7 mouse cellular contexts compared by ENCODE assay signal in genomic region chr4:151995371-151996172, GRCm38 (mm10). TPM values are rescaled to one million over a fixed set of nuclear protein-coding genes. Genes with fewer than 3 reads are reported as not detected.
DNase-seq lines count a peak whose midpoint lies in the region; ATAC-seq and TF ChIP-seq lines count a peak whose summit lies in the region.

No protein-coding gene starts in this region.

- TF ChIP-seq CTCF in lung, adult 2 months (IDR thresholded peaks at IDR 0.05; ENCODE audit: insufficient read depth, low read length), result no peak
- no peak for TF ChIP-seq CTCF in olfactory bulb, adult 2 months (IDR thresholded peaks at IDR 0.05; ENCODE audit: insufficient read depth, low read depth, low read length)

- H3K9ac ChIP-seq in heart, embryonic 14.5 days (ENCODE audit: low read length), result peak overlapping the region; percentile 97
- peak overlapping the region; percentile 96 for H3K9ac ChIP-seq in limb, embryonic 13.5 days

- WGBS in lung, adult 2 months, result under 1% methylated on average over 78 of the region's 111 CpGs
- WGBS in embryonic facial prominence, embryonic 10.5 days, result 1% methylated on average over 99 of the region's 111 CpGs
- WGBS in heart, embryonic 14.5 days, result under 1% methylated on average over 80 of the region's 111 CpGs
- WGBS in limb, embryonic 13.5 days, result under 1% methylated on average over 78 of the region's 111 CpGs
- 1% methylated on average over 96 of the region's 111 CpGs for WGBS in olfactory bulb, adult 2 months

- peak; percentile 25; the same call in 1 of the 2 replicates for TF ChIP-seq POLR2A in lung, adult 2 months (IDR thresholded peaks at IDR 0.05; ENCODE audit: borderline replicate concordance, extremely low read depth, low read depth, low read length)
- no peak for TF ChIP-seq POLR2A in olfactory bulb, adult 2 months (IDR thresholded peaks at IDR 0.05; ENCODE audit: insufficient read depth, low read depth, low read length)

- no peak for DNase-seq in lung, adult 2 months
- DNase-seq in lung, postnatal 14 days, result no peak
- no peak for DNase-seq in embryonic facial prominence, embryonic 10.5 days (ENCODE audit: low spot score)
- no peak for DNase-seq in adipocyte (ENCODE audit: low spot score)

- 0 out of 2 replicates have a peak, but pooled peaks cover 5% of the 10 kb centered on the region for H3K27me3 ChIP-seq in embryonic facial prominence, embryonic 10.5 days (replicated peaks; ENCODE audit: low read depth, poor library complexity, severe bottlenecking)
- H3K27me3 ChIP-seq in heart, embryonic 14.5 days (ENCODE audit: control insufficient read depth, insufficient read depth, low read length), result no peaks in the 10 kb centered on the region
- H3K27me3 ChIP-seq in limb, embryonic 13.5 days, result no peaks in the 10 kb centered on the region

- H3K4me3 ChIP-seq in lung, adult 2 months (replicated peaks; ENCODE audit: extremely low read depth, low read depth, low read length), result peak overlapping the region; percentile 100
- peak overlapping the region; percentile 100 for H3K4me3 ChIP-seq in embryonic facial prominence, embryonic 10.5 days
- peak overlapping the region; percentile 81 to 100 for H3K4me3 ChIP-seq in heart, embryonic 14.5 days (ENCODE audit: control insufficient read depth in 1 of 2, insufficient read depth in 1 of 2, low read depth in 1 of 2, low read length in 2 of 2)
- H3K4me3 ChIP-seq in limb, embryonic 13.5 days, result peak overlapping the region; percentile 99
- H3K4me3 ChIP-seq in olfactory bulb, adult 2 months (ENCODE audit: insufficient read depth, low read depth, low read length), result peak overlapping the region; percentile 76

- peak overlapping the region; percentile 87 for H3K4me2 ChIP-seq in heart, embryonic 14.5 days (ENCODE audit: low read length)
- H3K4me2 ChIP-seq in limb, embryonic 13.5 days (replicated peaks), result peak overlapping the region; percentile 87

- peaks cover 29% of the 10 kb centered on the region for H3K36me3 ChIP-seq in embryonic facial prominence, embryonic 10.5 days (replicated peaks)
- H3K36me3 ChIP-seq in heart, embryonic 14.5 days (ENCODE audit: control insufficient read depth, insufficient read depth, low read length), result peaks cover 27% of the 10 kb centered on the region
- peaks cover 27% of the 10 kb centered on the region for H3K36me3 ChIP-seq in limb, embryonic 13.5 days

- peaks cover 15% of the 10 kb centered on the region for H3K4me1 ChIP-seq in lung, adult 2 months (ENCODE audit: control insufficient read depth, insufficient read depth, low read length)
- peaks cover 26% of the 10 kb centered on the region for H3K4me1 ChIP-seq in embryonic facial prominence, embryonic 10.5 days
- peaks cover 4 to 22% of the 10 kb centered on the region in 2 experiments; a peak in 2 of 4 replicates for H3K4me1 ChIP-seq in heart, embryonic 14.5 days (ENCODE audit: control insufficient read depth in 2 of 2, insufficient read depth in 2 of 2, low read length in 2 of 2)
- peaks cover 26% of the 10 kb centered on the region for H3K4me1 ChIP-seq in limb, embryonic 13.5 days
- H3K4me1 ChIP-seq in olfactory bulb, adult 2 months (ENCODE audit: control insufficient read depth, insufficient read depth, low read length), result peaks cover 8% of the 10 kb centered on the region

- peak overlapping the region; percentile 94 for H3K27ac ChIP-seq in embryonic facial prominence, embryonic 10.5 days (replicated peaks)
- H3K27ac ChIP-seq in heart, embryonic 14.5 days (replicated peaks in 1 of 2; ENCODE audit: control insufficient read depth in 1 of 2, insufficient read depth in 1 of 2, low read depth in 2 of 2, low read length in 2 of 2), result peak overlapping the region; percentile 17 to 86
- H3K27ac ChIP-seq in limb, embryonic 13.5 days, result peak overlapping the region; percentile 89
- H3K27ac ChIP-seq in olfactory bulb, adult 2 months (ENCODE audit: insufficient read depth, low read depth, low read length), result no peak overlapping the region

- ATAC-seq in heart, embryonic 14.5 days (ENCODE audit: insufficient number of reproducible peaks, insufficient read depth, low FRiP score, low read depth), result peak; percentile 1; the same call in 1 of the 2 replicates
- peak; percentile 0 for ATAC-seq in limb, embryonic 13.5 days (ENCODE audit: low FRiP score, low read depth)

- H3K9me3 ChIP-seq in embryonic facial prominence, embryonic 10.5 days, result no peaks in the 10 kb centered on the region
- no peaks in the 10 kb centered on the region for H3K9me3 ChIP-seq in heart, embryonic 14.5 days (ENCODE audit: control insufficient read depth, low read length)
- H3K9me3 ChIP-seq in limb, embryonic 13.5 days, result no peaks in the 10 kb centered on the region

RNA-seq across cellular contexts. Expression of gene Phf13, which starts 0.5 kb away (rescaled TPM):
- polyA plus RNA-seq in lung, adult 2 months (2012; rRNA removed), result 8.9 TPM in 2 replicates
- 29.0 and 32.1 TPM in 2 replicates for polyA plus RNA-seq in embryonic facial prominence, embryonic 10.5 days (2016; fragmentation: Nextera tagmentation; extraction: Ambion mirVana)
- polyA plus RNA-seq in heart, embryonic 14.5 days (2014; fragmentation: Nextera tagmentation; extraction: Ambion mirVana), result 14.6 and 14.8 TPM in 2 replicates
- 39.2 and 40.8 TPM in 2 replicates for polyA plus RNA-seq in limb, embryonic 13.5 days (2015; fragmentation: Nextera tagmentation; extraction: Ambion mirVana)
- not detected in 2 replicates for polyA plus RNA-seq in olfactory bulb, adult 2 months (2012; ENCODE audit: insufficient read depth, insufficient read length, low replicate concordance, missing spikeins)

RNA-seq across cellular contexts. Expression of gene Thap3, which starts 6.8 kb away (rescaled TPM):
- 64.2 and 72.5 TPM in 2 replicates for polyA plus RNA-seq in lung, adult 2 months (2012; rRNA removed)
- 33.5 and 34.7 TPM in 2 replicates for polyA plus RNA-seq in embryonic facial prominence, embryonic 10.5 days (2016; fragmentation: Nextera tagmentation; extraction: Ambion mirVana)
- 24.0 and 26.5 TPM in 2 replicates for polyA plus RNA-seq in heart, embryonic 14.5 days (2014; fragmentation: Nextera tagmentation; extraction: Ambion mirVana)
- 51.0 and 56.4 TPM in 2 replicates for polyA plus RNA-seq in limb, embryonic 13.5 days (2015; fragmentation: Nextera tagmentation; extraction: Ambion mirVana)
- not detected in 2 replicates for polyA plus RNA-seq in olfactory bulb, adult 2 months (2012; ENCODE audit: insufficient read depth, insufficient read length, low replicate concordance, missing spikeins)

RNA-seq across cellular contexts. Expression of gene Klhl21, which starts 13.0 kb away (rescaled TPM):
- polyA plus RNA-seq in lung, adult 2 months (2012; rRNA removed), result 43.6 and 48.6 TPM in 2 replicates
- polyA plus RNA-seq in embryonic facial prominence, embryonic 10.5 days (2016; fragmentation: Nextera tagmentation; extraction: Ambion mirVana), result 9.7 and 10.6 TPM in 2 replicates
- 17.8 and 19.3 TPM in 2 replicates for polyA plus RNA-seq in heart, embryonic 14.5 days (2014; fragmentation: Nextera tagmentation; extraction: Ambion mirVana)
- polyA plus RNA-seq in limb, embryonic 13.5 days (2015; fragmentation: Nextera tagmentation; extraction: Ambion mirVana), result 14.3 and 14.7 TPM in 2 replicates
- polyA plus RNA-seq in olfactory bulb, adult 2 months (2012; ENCODE audit: insufficient read depth, insufficient read length, low replicate concordance, missing spikeins), result not detected in 2 replicates

RNA-seq across cellular contexts. Expression of gene Zbtb48, which starts 31.9 kb away (rescaled TPM):
- 15.9 and 21.6 TPM in 2 replicates for polyA plus RNA-seq in lung, adult 2 months (2012; rRNA removed)
- 25.0 and 26.4 TPM in 2 replicates for polyA plus RNA-seq in embryonic facial prominence, embryonic 10.5 days (2016; fragmentation: Nextera tagmentation; extraction: Ambion mirVana)
- polyA plus RNA-seq in heart, embryonic 14.5 days (2014; fragmentation: Nextera tagmentation; extraction: Ambion mirVana), result 11.5 and 15.8 TPM in 2 replicates
- 20.7 and 21.4 TPM in 2 replicates for polyA plus RNA-seq in limb, embryonic 13.5 days (2015; fragmentation: Nextera tagmentation; extraction: Ambion mirVana)
- not detected in 2 replicates for polyA plus RNA-seq in olfactory bulb, adult 2 months (2012; ENCODE audit: insufficient read depth, insufficient read length, low replicate concordance, missing spikeins)

RNA-seq across cellular contexts. Expression of gene Tas1r1, which starts 42.8 kb away (rescaled TPM):
- 0.08 TPM in 1 of 2 replicates, not detected in the other for polyA plus RNA-seq in lung, adult 2 months (2012; rRNA removed)
- 0.50 and 0.68 TPM in 2 replicates for polyA plus RNA-seq in embryonic facial prominence, embryonic 10.5 days (2016; fragmentation: Nextera tagmentation; extraction: Ambion mirVana)
- 0.09 and 0.20 TPM in 2 replicates for polyA plus RNA-seq in heart, embryonic 14.5 days (2014; fragmentation: Nextera tagmentation; extraction: Ambion mirVana)
- 1.3 TPM in 2 replicates for polyA plus RNA-seq in limb, embryonic 13.5 days (2015; fragmentation: Nextera tagmentation; extraction: Ambion mirVana)
- not detected in 2 replicates for polyA plus RNA-seq in olfactory bulb, adult 2 months (2012; ENCODE audit: insufficient read depth, insufficient read length, low replicate concordance, missing spikeins)

Comparison
In these comparisons a context has a peak if more than half of its experiments do, and no peak if none do; other contexts are left out.
1. RNA of gene Thap3, which starts 6.8 kb away (polyA plus RNA-seq): 64.2 to 72.5 TPM in lung, adult 2 months, 51.0 to 56.4 TPM in limb, embryonic 13.5 days, 33.5 to 34.7 TPM in embryonic facial prominence, embryonic 10.5 days and 24.0 to 26.5 TPM in heart, embryonic 14.5 days; not detected in olfactory bulb, adult 2 months; every median in the first group is over 10 times any median in the second.
2. Peak in every context shown above with its lines, with median percentiles within 50 percentile points of each other: H3K4me3 ChIP-seq.